Mouse (Mus musculus): Measurements from ENCODE around the gene Elmsan1.
A peak's percentile ranks its signal among the peaks of the same experiment; 100 is the strongest.

The Elmsan1 gene

GRCm38 (mm10) chr12:84193642-84194399 lies 24.9 kb downstream of the Elmsan1 start:
- peak; percentile 98 for DNase-seq (ENCODE audit: low read depth, low spot score)

GRCm38 (mm10) chr12:84192741-84193641 lies 25.7 kb downstream of the Elmsan1 start:
- DNase-seq (ENCODE audit: low read depth, low spot score), result peak; percentile 64

- DNase-seq (ENCODE audit: low read depth, low spot score), result peak; percentile 42
Observed at GRCm38 (mm10) chr12:84192280-84192679, 26.4 kb downstream of the Elmsan1 start.

- DNase-seq (ENCODE audit: low read depth, low spot score), result peak; percentile 5
Observed at GRCm38 (mm10) chr12:84191770-84192169, 26.9 kb downstream of the Elmsan1 start.

GRCm38 (mm10) chr12:84191190-84191589 lies 27.5 kb downstream of the Elmsan1 start:
- no peak for DNase-seq (ENCODE audit: low read depth, low spot score)

- DNase-seq (ENCODE audit: low read depth, low spot score), result peak; percentile 66
Observed at GRCm38 (mm10) chr12:84190151-84190820, 28.4 kb downstream of the Elmsan1 start.

- DNase-seq (ENCODE audit: low read depth, low spot score), result peak; percentile 8
Observed at GRCm38 (mm10) chr12:84188881-84189444, 29.7 kb downstream of the Elmsan1 start.

GRCm38 (mm10) chr12:84187752-84188601 lies 30.7 kb downstream of the Elmsan1 start:
- DNase-seq (ENCODE audit: low read depth, low spot score), result peak; percentile 51

GRCm38 (mm10) chr12:84186950-84187349 lies 31.7 kb downstream of the Elmsan1 start:
- peak; percentile 61 for DNase-seq (ENCODE audit: low read depth, low spot score)

- peak; percentile 47 for DNase-seq (ENCODE audit: low read depth, low spot score)
Observed at GRCm38 (mm10) chr12:84186536-84186935, 32.1 kb downstream of the Elmsan1 start.

GRCm38 (mm10) chr12:84185547-84185946 lies 33.1 kb downstream of the Elmsan1 start:
- DNase-seq (ENCODE audit: low read depth, low spot score), result no peak

- no peak for DNase-seq (ENCODE audit: low read depth, low spot score)
Observed at GRCm38 (mm10) chr12:84184979-84185378, 33.7 kb downstream of the Elmsan1 start.

GRCm38 (mm10) chr12:84181999-84182398 lies 36.7 kb downstream of the Elmsan1 start:
- DNase-seq (ENCODE audit: low read depth, low spot score), result no peak

- DNase-seq (ENCODE audit: low read depth, low spot score), result peak; percentile 76
Observed at GRCm38 (mm10) chr12:84180701-84181435, 37.8 kb downstream of the Elmsan1 start.

- DNase-seq (ENCODE audit: low read depth, low spot score), result no peak
Observed at GRCm38 (mm10) chr12:84180090-84180489, 38.6 kb downstream of the Elmsan1 start.

GRCm38 (mm10) chr12:84178652-84179445 lies 39.8 kb downstream of the Elmsan1 start:
- peak; percentile 51 for DNase-seq (ENCODE audit: low read depth, low spot score)

GRCm38 (mm10) chr12:84178052-84178451 lies 40.6 kb downstream of the Elmsan1 start:
- peak; percentile 37 for DNase-seq (ENCODE audit: low read depth, low spot score)

GRCm38 (mm10) chr12:84176886-84177765 lies 41.6 kb downstream of the Elmsan1 start:
- DNase-seq (ENCODE audit: low read depth, low spot score), result no peak
